Mouse (Mus musculus) neural tube, embryonic 13.5 days (tissue): ENCODE results near the gene Lysmd4. TPM values are rescaled to one million over a fixed set of nuclear protein-coding genes. Genes with fewer than 3 reads are reported as not detected.

Experiments used
- ATAC-seq: fragments of 200-750 bp; cut with Nextera tagmentation; 2 replicates; pipeline ENCODE4 v1.8.0; 2017; ENCODE audit warnings: low read depth, mild to moderate bottlenecking, moderate TSS enrichment, moderate library complexity
- H3K27ac ChIP-seq: fragments of 300-500 bp; sonication (generic); replicated peaks from 2 replicates; pipeline ENCODE4 v1.5.1; 2015; ENCODE audit warnings: moderate library complexity, mild to moderate bottlenecking, inconsistent platforms
- H3K27me3 ChIP-seq: fragments of 300-500 bp; sonication (generic); 2 replicates; pipeline ENCODE4 v1.6.1; 2015; ENCODE audit warnings: mild to moderate bottlenecking, inconsistent platforms
- H3K36me3 ChIP-seq: fragments of 300-500 bp; sonication (generic); 2 replicates; pipeline ENCODE4 v1.6.1; 2015; ENCODE audit warnings: mild to moderate bottlenecking, inconsistent platforms
- H3K4me1 ChIP-seq: fragments of 300-500 bp; sonication (generic); replicated peaks from 2 replicates; pipeline ENCODE4 v1.6.1; 2015; ENCODE audit warnings: inconsistent platforms
- H3K4me2 ChIP-seq: fragments of 300-500 bp; sonication (generic); 2 replicates; pipeline ENCODE4 v1.6.1; 2015; ENCODE audit warnings: inconsistent platforms, mild to moderate bottlenecking, moderate library complexity
- H3K4me3 ChIP-seq: fragments of 300-500 bp; sonication (generic); 2 replicates; pipeline ENCODE4 v1.5.1; 2015; ENCODE audit warnings: mild to moderate bottlenecking, inconsistent platforms
- H3K9ac ChIP-seq: fragments of 300-500 bp; sonication (generic); 2 replicates; pipeline ENCODE4 v1.6.1; 2015; ENCODE audit warnings: moderate library complexity, mild to moderate bottlenecking, inconsistent platforms
- H3K9me3 ChIP-seq: fragments of 300-500 bp; sonication (generic); 2 replicates; pipeline ENCODE4 v1.6.1; 2016; ENCODE audit warnings: inconsistent platforms
- WGBS: fragments of 180-500 bp; shearing (Covaris S2); methylation state at CpG from one replicate; pipeline ENCODE4 v1.1.7; 2015; 5-methylcytosine and 5-hydroxymethylcytosine counted together
- polyA plus RNA-seq: library from polyadenylated mRNA; unstranded; fragments of >200 nt; fragmentation: Nextera tagmentation; extraction: Ambion mirVana; gene quantifications from 2 replicates; pipeline ENCODE4 v1.2.1, GENCODE M21; 2015

Gene Lysmd4
- polyA plus RNA-seq, 1 experiment from 2014 or later = 32.7 TPM

DNA sequence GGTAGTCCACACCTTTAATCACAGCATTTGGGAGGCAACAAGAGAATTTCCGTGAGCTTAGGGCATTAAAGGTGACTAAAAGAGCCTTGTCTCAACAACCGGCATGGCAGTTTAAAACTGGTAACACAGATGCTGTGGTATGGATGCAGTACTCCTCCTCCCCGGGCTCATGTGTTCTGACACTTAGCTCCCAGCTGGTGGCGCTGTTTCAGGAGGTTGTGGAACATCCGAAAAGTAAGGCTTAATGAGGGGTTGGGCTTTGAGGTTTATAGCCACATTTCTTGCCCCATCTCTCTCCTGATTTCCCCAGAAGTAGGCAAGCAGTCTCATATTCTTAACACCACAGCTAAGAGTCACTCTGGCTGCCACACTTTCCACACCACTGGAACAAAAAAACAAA is 133.5 kb downstream of the Lysmd4 start:
- H3K4me2 ChIP-seq = no peak overlapping the region
- peaks cover 8% of the 10 kb centered on the region; the same call in 1 of the 2 replicates for H3K36me3 ChIP-seq
- H3K9ac ChIP-seq = no peak overlapping the region
- no peak for ATAC-seq
- 94% methylated on average over 5 of the region's 5 CpGs for WGBS
- H3K4me1 ChIP-seq = no peaks in the 10 kb centered on the region
- no peak overlapping the region for H3K4me3 ChIP-seq
- H3K9me3 ChIP-seq = peaks cover 9% of the 10 kb centered on the region; the same call in 1 of the 2 replicates
- no peaks in the 10 kb centered on the region for H3K27me3 ChIP-seq
- H3K27ac ChIP-seq = no peak overlapping the region

Other genes starting within 250 kb of the Lysmd4 start
- gene Mef2a, start 150.3 kb downstream of the Lysmd4 start, polyA plus RNA-seq = 33.5 and 36.1 TPM in 2 replicates